In the genomic region with DNA sequence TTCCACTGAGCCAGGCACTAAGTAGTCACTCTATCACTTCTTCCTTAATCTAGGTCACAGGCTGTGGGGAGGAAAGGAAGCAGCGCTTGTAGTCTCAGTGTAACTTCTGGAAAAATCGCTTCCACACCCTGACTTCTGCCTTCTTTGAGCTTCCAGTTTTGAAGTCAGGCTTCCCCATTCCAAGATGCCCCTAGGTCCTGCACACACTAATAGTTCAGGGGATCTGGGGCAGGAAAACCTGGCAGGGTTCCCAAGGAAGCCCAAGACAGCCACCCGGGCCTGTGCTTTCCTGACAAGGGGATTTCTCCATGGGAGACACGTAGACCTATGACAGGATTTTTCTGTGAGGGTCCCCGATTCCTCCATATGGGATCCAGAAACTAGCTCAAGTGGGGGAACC, we compare ENCODE assay signal across 8 mouse cellular contexts. TPM values are rescaled to one million over a fixed set of nuclear protein-coding genes. Genes with fewer than 3 reads are reported as not detected.
DNase-seq lines count a peak whose midpoint lies in the region; ATAC-seq and TF ChIP-seq lines count a peak whose summit lies in the region.

No protein-coding gene starts in this region.

- no peaks in the 10 kb centered on the region for H3K36me3 ChIP-seq in testis, adult 2 months (ENCODE audit: control insufficient read depth, insufficient read depth, low read length)
- 0 out of 2 replicates have a peak, but pooled peaks cover 7% of the 10 kb centered on the region for H3K36me3 ChIP-seq in embryonic facial prominence, embryonic 14.5 days (ENCODE audit: control insufficient read depth, insufficient read depth, low read length)
- no peaks in the 10 kb centered on the region for H3K36me3 ChIP-seq in hindbrain, embryonic 15.5 days
- H3K36me3 ChIP-seq in liver, embryonic 16.5 days (ENCODE audit: control insufficient read depth, insufficient read depth), result no peaks in the 10 kb centered on the region

- 10% methylated on average over 5 of the region's 5 CpGs for WGBS in embryonic facial prominence, embryonic 14.5 days
- 37% methylated on average over 5 of the region's 5 CpGs for WGBS in hindbrain, embryonic 15.5 days
- 11% methylated on average over 5 of the region's 5 CpGs for WGBS in liver, embryonic 16.5 days (ENCODE audit: insufficient replicate concordance)

- ATAC-seq in embryonic facial prominence, embryonic 14.5 days (ENCODE audit: low read depth), result no peak
- ATAC-seq in hindbrain, embryonic 15.5 days (ENCODE audit: low FRiP score, low read depth), result no peak
- no peak for ATAC-seq in liver, embryonic 16.5 days (ENCODE audit: low read depth)
- no peak for ATAC-seq in erythroid progenitor cell, adult 5-6 weeks (replicated peaks; ENCODE audit: low FRiP score, poor library complexity, severe bottlenecking)

- H3K4me2 ChIP-seq in embryonic facial prominence, embryonic 14.5 days (ENCODE audit: low read depth, low read length), result peak overlapping the region; percentile 64
- H3K4me2 ChIP-seq in hindbrain, embryonic 15.5 days, result peak overlapping the region; percentile 94
- peak overlapping the region; percentile 73 for H3K4me2 ChIP-seq in liver, embryonic 16.5 days (ENCODE audit: low read depth, low read length)

- DNase-seq in testis, postnatal 10 days (ENCODE audit: low spot score), result no peak
- no peak for DNase-seq in embryonic facial prominence, embryonic 14.5 days (ENCODE audit: low spot score)
- DNase-seq in skeletal muscle tissue, adult 2 months (ENCODE audit: low read depth, low spot score), result peak; percentile 27
- no peak for DNase-seq in layer of hippocampus, adult 9-10 months (ENCODE audit: low spot score)

- peaks cover 2% of the 10 kb centered on the region; the same call in 1 of the 2 replicates for H3K4me1 ChIP-seq in testis, adult 2 months (ENCODE audit: control insufficient read depth, insufficient read depth, low read length)
- peaks cover 15% of the 10 kb centered on the region for H3K4me1 ChIP-seq in embryonic facial prominence, embryonic 14.5 days (ENCODE audit: control insufficient read depth, insufficient read depth, low read length)
- H3K4me1 ChIP-seq in hindbrain, embryonic 15.5 days (replicated peaks), result peaks cover 55% of the 10 kb centered on the region
- peaks cover 40% of the 10 kb centered on the region for H3K4me1 ChIP-seq in liver, embryonic 16.5 days (ENCODE audit: control insufficient read depth, low read depth, low read length)

- H3K9me3 ChIP-seq in embryonic facial prominence, embryonic 14.5 days (ENCODE audit: control insufficient read depth, low read length), result no peaks in the 10 kb centered on the region
- no peaks in the 10 kb centered on the region for H3K9me3 ChIP-seq in hindbrain, embryonic 15.5 days
- H3K9me3 ChIP-seq in liver, embryonic 16.5 days (replicated peaks; ENCODE audit: control insufficient read depth, low read length), result no peaks in the 10 kb centered on the region

- H3K9ac ChIP-seq in embryonic facial prominence, embryonic 14.5 days (ENCODE audit: low read depth, low read length), result peak overlapping the region; percentile 95
- H3K9ac ChIP-seq in hindbrain, embryonic 15.5 days, result peak overlapping the region; percentile 93
- peak overlapping the region; percentile 96 for H3K9ac ChIP-seq in liver, embryonic 16.5 days (ENCODE audit: low read depth, low read length)

- TF ChIP-seq POLR2A in testis, adult 2 months (IDR thresholded peaks at IDR 0.05; ENCODE audit: control insufficient read depth, low read depth, low read length), result no peak

- TF ChIP-seq CTCF in testis, adult 2 months (IDR thresholded peaks at IDR 0.05; ENCODE audit: control insufficient read depth, insufficient read depth, insufficient replicate concordance, low read depth, low read length), result no peak

- no peaks in the 10 kb centered on the region for H3K27me3 ChIP-seq in testis, adult 2 months (ENCODE audit: control insufficient read depth, insufficient read depth, low read length)
- H3K27me3 ChIP-seq in embryonic facial prominence, embryonic 14.5 days (replicated peaks; ENCODE audit: control insufficient read depth, insufficient read depth, low read length), result no peaks in the 10 kb centered on the region
- H3K27me3 ChIP-seq in hindbrain, embryonic 15.5 days, result no peaks in the 10 kb centered on the region
- no peaks in the 10 kb centered on the region for H3K27me3 ChIP-seq in liver, embryonic 16.5 days (ENCODE audit: control insufficient read depth, insufficient read depth, low read depth, low read length)

- no peak overlapping the region for H3K27ac ChIP-seq in testis, adult 2 months (ENCODE audit: control insufficient read depth, insufficient read depth, low read depth, low read length)
- peak overlapping the region; percentile 85; the same call in 1 of the 2 replicates for H3K27ac ChIP-seq in embryonic facial prominence, embryonic 14.5 days (replicated peaks; ENCODE audit: low read depth, low read length)
- peak overlapping the region; percentile 88 for H3K27ac ChIP-seq in hindbrain, embryonic 15.5 days (replicated peaks)
- peak overlapping the region; percentile 71 for H3K27ac ChIP-seq in liver, embryonic 16.5 days (ENCODE audit: low read length)

- peak overlapping the region; percentile 96 for H3K4me3 ChIP-seq in testis, adult 2 months (ENCODE audit: control insufficient read depth, low read depth, low read length)
- H3K4me3 ChIP-seq in embryonic facial prominence, embryonic 14.5 days (ENCODE audit: low read depth, low read length), result peak overlapping the region; percentile 92
- peak overlapping the region; percentile 93 for H3K4me3 ChIP-seq in hindbrain, embryonic 15.5 days
- H3K4me3 ChIP-seq in liver, embryonic 16.5 days (ENCODE audit: low read depth, low read length), result peak overlapping the region; percentile 97

RNA-seq across cellular contexts. Expression of gene Ap3d1, which starts 0.9 kb away (rescaled TPM):
- 178 and 195 TPM in 2 replicates for polyA plus RNA-seq in testis, adult 2 months (2012; rRNA removed)
- 67.6 and 75.8 TPM in 2 replicates for polyA plus RNA-seq in embryonic facial prominence, embryonic 14.5 days (2014; fragmentation: Nextera tagmentation; extraction: Ambion mirVana)
- polyA plus RNA-seq in hindbrain, embryonic 15.5 days (2015; fragmentation: Nextera tagmentation; extraction: Ambion mirVana), result 109 and 120 TPM in 2 replicates
- 20.9 and 21.2 TPM in 2 replicates for polyA plus RNA-seq in liver, embryonic 16.5 days (2015; fragmentation: Nextera tagmentation; extraction: Ambion mirVana)
- total RNA-seq in erythroid progenitor cell, adult 5-6 weeks (2015; ENCODE audit: low replicate concordance), result 42.8 and 69.6 TPM in 2 replicates
- 66.0 and 111 TPM in 2 replicates for total RNA-seq in erythroid progenitor cell, adult 5-6 weeks (2017; ENCODE audit: low replicate concordance)

RNA-seq across cellular contexts. Expression of gene Dot1l, which starts 13.9 kb away (rescaled TPM):
- polyA plus RNA-seq in testis, adult 2 months (2012; rRNA removed), result 168 and 189 TPM in 2 replicates
- polyA plus RNA-seq in embryonic facial prominence, embryonic 14.5 days (2014; fragmentation: Nextera tagmentation; extraction: Ambion mirVana), result 20.7 and 21.5 TPM in 2 replicates
- 18.3 and 21.6 TPM in 2 replicates for polyA plus RNA-seq in hindbrain, embryonic 15.5 days (2015; fragmentation: Nextera tagmentation; extraction: Ambion mirVana)
- 6.0 and 7.5 TPM in 2 replicates for polyA plus RNA-seq in liver, embryonic 16.5 days (2015; fragmentation: Nextera tagmentation; extraction: Ambion mirVana)
- total RNA-seq in erythroid progenitor cell, adult 5-6 weeks (2015; ENCODE audit: low replicate concordance), result 69.6 and 105 TPM in 2 replicates
- total RNA-seq in erythroid progenitor cell, adult 5-6 weeks (2017; ENCODE audit: low replicate concordance), result 51.7 and 61.7 TPM in 2 replicates

RNA-seq across cellular contexts. Expression of gene Izumo4, which starts 39.2 kb away (rescaled TPM):
- polyA plus RNA-seq in testis, adult 2 months (2012; rRNA removed), result 339 and 385 TPM in 2 replicates
- 10.3 and 14.4 TPM in 2 replicates for polyA plus RNA-seq in embryonic facial prominence, embryonic 14.5 days (2014; fragmentation: Nextera tagmentation; extraction: Ambion mirVana)
- polyA plus RNA-seq in hindbrain, embryonic 15.5 days (2015; fragmentation: Nextera tagmentation; extraction: Ambion mirVana), result 39.2 and 46.1 TPM in 2 replicates
- polyA plus RNA-seq in liver, embryonic 16.5 days (2015; fragmentation: Nextera tagmentation; extraction: Ambion mirVana), result 9.3 and 10.4 TPM in 2 replicates
- total RNA-seq in erythroid progenitor cell, adult 5-6 weeks (2015; ENCODE audit: low replicate concordance), result 21.4 and 36.4 TPM in 2 replicates
- 3.3 and 3.8 TPM in 2 replicates for total RNA-seq in erythroid progenitor cell, adult 5-6 weeks (2017; ENCODE audit: low replicate concordance)

RNA-seq across cellular contexts. Expression of gene Mob3a, which starts 39.4 kb away (rescaled TPM):
- 11.1 and 12.5 TPM in 2 replicates for polyA plus RNA-seq in testis, adult 2 months (2012; rRNA removed)
- 31.2 and 37.0 TPM in 2 replicates for polyA plus RNA-seq in embryonic facial prominence, embryonic 14.5 days (2014; fragmentation: Nextera tagmentation; extraction: Ambion mirVana)
- polyA plus RNA-seq in hindbrain, embryonic 15.5 days (2015; fragmentation: Nextera tagmentation; extraction: Ambion mirVana), result 57.5 and 60.2 TPM in 2 replicates
- 26.1 and 27.4 TPM in 2 replicates for polyA plus RNA-seq in liver, embryonic 16.5 days (2015; fragmentation: Nextera tagmentation; extraction: Ambion mirVana)
- 19.5 and 32.3 TPM in 2 replicates for total RNA-seq in erythroid progenitor cell, adult 5-6 weeks (2015; ENCODE audit: low replicate concordance)
- 9.0 and 25.7 TPM in 2 replicates for total RNA-seq in erythroid progenitor cell, adult 5-6 weeks (2017; ENCODE audit: low replicate concordance)

RNA-seq across cellular contexts. Expression of gene Sf3a2, which starts 56.9 kb away (rescaled TPM):
- polyA plus RNA-seq in testis, adult 2 months (2012; rRNA removed), result 65.7 and 67.4 TPM in 2 replicates
- 69.6 TPM in 2 replicates for polyA plus RNA-seq in embryonic facial prominence, embryonic 14.5 days (2014; fragmentation: Nextera tagmentation; extraction: Ambion mirVana)
- 52.3 and 67.4 TPM in 2 replicates for polyA plus RNA-seq in hindbrain, embryonic 15.5 days (2015; fragmentation: Nextera tagmentation; extraction: Ambion mirVana)
- polyA plus RNA-seq in liver, embryonic 16.5 days (2015; fragmentation: Nextera tagmentation; extraction: Ambion mirVana), result 23.4 and 30.1 TPM in 2 replicates
- 34.2 and 48.6 TPM in 2 replicates for total RNA-seq in erythroid progenitor cell, adult 5-6 weeks (2015; ENCODE audit: low replicate concordance)
- total RNA-seq in erythroid progenitor cell, adult 5-6 weeks (2017; ENCODE audit: low replicate concordance), result 16.8 and 18.1 TPM in 2 replicates
